Mouse (Mus musculus): Measurements from ENCODE around the gene Sulf2.
"Not testable (repeated sequence)": the region's sequence is repeated elsewhere in the genome, so short reads cannot be mapped to it uniquely, and the experiment has no call there.

- TF ChIP-seq HCFC1 (IDR thresholded peaks at IDR 0.05; ENCODE audit: low read depth, low read length); MAX (IDR thresholded peaks at IDR 0.05; ENCODE audit: low read length); POLR2A (IDR thresholded peaks at IDR 0.05; ENCODE audit: control insufficient read depth in 1 of 2, insufficient read depth in 1 of 2, low read depth in 1 of 2, low read length in 2 of 2, poor library complexity in 1 of 2); ZKSCAN1 (IDR thresholded peaks at IDR 0.05; ENCODE audit: low read depth, low read length); E2F4 (IDR thresholded peaks at IDR 0.05; ENCODE audit: borderline replicate concordance, low read depth, low read length); CTCF (IDR thresholded peaks at IDR 0.05 in 2 of 3, conservative IDR thresholded peaks at IDR 0.05 in 1 of 3; ENCODE audit: control insufficient read depth in 1 of 3, insufficient read depth in 1 of 3, low read depth in 2 of 3, low read length in 3 of 3, poor library complexity in 1 of 3, severe bottlenecking in 1 of 3): not testable (repeated sequence)
These were observed 32.5 kb upstream of the Sulf2 start for GRCm38 (mm10) chr2:166187874-166188453.
